ENCODE assay signal across 22 mouse cellular contexts in genomic region chr19:49019426-49019825, GRCm38 (mm10).
DNase-seq lines count a peak whose midpoint lies in the region; ATAC-seq and TF ChIP-seq lines count a peak whose summit lies in the region.
"Had no signal": no experiment of that assay in that cellular context is flagged by ENCODE, and none has a peak within 500 bp of the region (broad histone marks: within the 10 kb centered on the region; RNA-seq: fewer than 3 reads in every experiment).

No protein-coding gene starts in this region.

- H3K9me3 ChIP-seq in embryonic facial prominence, embryonic 10.5 days = peaks cover 2% of the 10 kb centered on the region; the same call in 1 of the 2 replicates
- H3K9me3 ChIP-seq in liver, embryonic 11.5 days (ENCODE audit: control insufficient read depth, low read length) = no peaks in the 10 kb centered on the region
- H3K9me3 ChIP-seq: forebrain, embryonic 12.5 days; hindbrain, embryonic 13.5 days; intestine, embryonic 15.5 days; liver, embryonic 15.5 days; midbrain, embryonic 13.5 days; neural tube, embryonic 15.5 days had no signal

- no peak for ATAC-seq in liver, embryonic 11.5 days (replicated peaks; ENCODE audit: low FRiP score)
- ATAC-seq: intestine, embryonic 15.5 days; midbrain, embryonic 13.5 days had no signal

- TF ChIP-seq POLR2A in kidney, adult 2 months (IDR thresholded peaks at IDR 0.05; ENCODE audit: low read depth, low read length) = no peak

- H3K4me3 ChIP-seq in kidney, adult 2 months (ENCODE audit: insufficient read depth, low read depth, low read length) = no peak overlapping the region
- no peak overlapping the region for H3K4me3 ChIP-seq in embryonic facial prominence, embryonic 10.5 days
- no peak overlapping the region for H3K4me3 ChIP-seq in liver, embryonic 11.5 days (ENCODE audit: low read depth, low read length)
- H3K4me3 ChIP-seq: forebrain, embryonic 12.5 days; hindbrain, embryonic 13.5 days; intestine, embryonic 15.5 days; liver, embryonic 15.5 days; midbrain, embryonic 13.5 days; myocyte; neural tube, embryonic 15.5 days had no signal

- no peak overlapping the region for H3K27ac ChIP-seq in kidney, adult 2 months (ENCODE audit: insufficient read depth, low read depth, low read length)
- H3K27ac ChIP-seq in embryonic facial prominence, embryonic 10.5 days (replicated peaks) = no peak overlapping the region
- no peak overlapping the region for H3K27ac ChIP-seq in liver, embryonic 11.5 days (ENCODE audit: low read depth, low read length)
- H3K27ac ChIP-seq: forebrain, embryonic 12.5 days; hindbrain, embryonic 13.5 days; intestine, embryonic 15.5 days; liver, embryonic 15.5 days; midbrain, embryonic 13.5 days; neural tube, embryonic 15.5 days had no signal

- H3K4me1 ChIP-seq in kidney, adult 2 months (ENCODE audit: control insufficient read depth, insufficient read depth, low read length) = no peaks in the 10 kb centered on the region
- no peaks in the 10 kb centered on the region for H3K4me1 ChIP-seq in embryonic facial prominence, embryonic 10.5 days
- no peaks in the 10 kb centered on the region for H3K4me1 ChIP-seq in liver, embryonic 11.5 days (replicated peaks; ENCODE audit: control insufficient read depth, insufficient read depth, low read length)
- H3K4me1 ChIP-seq: forebrain, embryonic 12.5 days; hindbrain, embryonic 13.5 days; intestine, embryonic 15.5 days; liver, embryonic 15.5 days; midbrain, embryonic 13.5 days; neural tube, embryonic 15.5 days had no signal

- TF ChIP-seq CTCF in kidney, adult 2 months (conservative IDR thresholded peaks at IDR 0.05; ENCODE audit: insufficient read depth, insufficient read length, low read depth, low read length) = no peak

- 64% methylated on average over 4 of the region's 4 CpGs for WGBS in kidney, adult 2 months
- WGBS in embryonic facial prominence, embryonic 10.5 days = 79% methylated on average over 4 of the region's 4 CpGs
- WGBS in liver, embryonic 11.5 days = 82% methylated on average over 4 of the region's 4 CpGs

- H3K4me2 ChIP-seq in liver, embryonic 11.5 days = no peak overlapping the region
- H3K4me2 ChIP-seq: forebrain, embryonic 12.5 days; heart, embryonic 11.5 days; hindbrain, embryonic 13.5 days; intestine, embryonic 15.5 days; liver, embryonic 15.5 days; midbrain, embryonic 13.5 days; neural tube, embryonic 15.5 days had no signal

- DNase-seq in kidney, postnatal 14 days = peak; percentile 1
- no peak for DNase-seq in kidney, adult 2 months
- DNase-seq in retina, embryonic 14.5 days (ENCODE audit: low spot score) = peak; percentile 12
- DNase-seq in retina, postnatal 1 day = no peak
- DNase-seq in ZHBTc4 (ENCODE audit: low read depth, low spot score) = peak; percentile 30
- peak; percentile 10 for DNase-seq in embryonic facial prominence, embryonic 10.5 days (ENCODE audit: low spot score)
- DNase-seq in liver, embryonic 11.5 days (ENCODE audit: low spot score) = no peak
- no peak for DNase-seq in urinary bladder, postnatal 4 days (ENCODE audit: low spot score in 2 of 2)
- DNase-seq: cerebellum, adult 9-10 months; heart, postnatal 10 days; layer of hippocampus, adult 9-11 months; lung, postnatal 14 days; thymus, postnatal 36 days had no signal

- H3K36me3 ChIP-seq in kidney, adult 2 months (ENCODE audit: control insufficient read depth, insufficient read depth, low read length) = no peaks in the 10 kb centered on the region
- no peaks in the 10 kb centered on the region for H3K36me3 ChIP-seq in embryonic facial prominence, embryonic 10.5 days (replicated peaks)
- no peaks in the 10 kb centered on the region for H3K36me3 ChIP-seq in liver, embryonic 11.5 days (ENCODE audit: control insufficient read depth, insufficient read depth, low read length)
- H3K36me3 ChIP-seq: forebrain, embryonic 12.5 days; G1E; hindbrain, embryonic 13.5 days; intestine, embryonic 15.5 days; liver, embryonic 15.5 days; midbrain, embryonic 13.5 days; neural tube, embryonic 15.5 days had no signal

- H3K9ac ChIP-seq in liver, embryonic 11.5 days (ENCODE audit: low read depth, low read length) = no peak overlapping the region
- H3K9ac ChIP-seq: forebrain, embryonic 12.5 days; hindbrain, embryonic 13.5 days; intestine, embryonic 15.5 days; liver, embryonic 15.5 days; midbrain, embryonic 13.5 days; neural tube, embryonic 15.5 days had no signal

- H3K27me3 ChIP-seq in kidney, adult 2 months (replicated peaks; ENCODE audit: control insufficient read depth, insufficient read depth, low read length) = no peaks in the 10 kb centered on the region
- H3K27me3 ChIP-seq in embryonic facial prominence, embryonic 10.5 days (replicated peaks; ENCODE audit: low read depth, poor library complexity, severe bottlenecking) = no peaks in the 10 kb centered on the region
- no peaks in the 10 kb centered on the region for H3K27me3 ChIP-seq in liver, embryonic 11.5 days (replicated peaks; ENCODE audit: control insufficient read depth, insufficient read depth, low read length)
- H3K27me3 ChIP-seq: forebrain, embryonic 12.5 days; hindbrain, embryonic 13.5 days; intestine, embryonic 15.5 days; liver, embryonic 15.5 days; midbrain, embryonic 13.5 days; neural tube, embryonic 15.5 days had no signal

Comparison
In these comparisons a context has a peak if more than half of its experiments do, and no peak if none do; other contexts are left out.
1. DNase-seq: peak in kidney, postnatal 14 days (single experiment), retina, embryonic 14.5 days (single experiment), ZHBTc4 (single experiment) and embryonic facial prominence, embryonic 10.5 days (single experiment); none in kidney, adult 2 months (single experiment), retina, postnatal 1 day (single experiment), liver, embryonic 11.5 days (single experiment) and urinary bladder, postnatal 4 days (0 of 2).